Mouse (Mus musculus): Measurements from ENCODE around the gene Psmg4. TPM values are rescaled to one million over a fixed set of nuclear protein-coding genes. Genes with fewer than 3 reads are reported as not detected.

Gene Psmg4
- polyA plus RNA-seq, 1 experiment from 2014 or later, result 120 TPM

DNA sequence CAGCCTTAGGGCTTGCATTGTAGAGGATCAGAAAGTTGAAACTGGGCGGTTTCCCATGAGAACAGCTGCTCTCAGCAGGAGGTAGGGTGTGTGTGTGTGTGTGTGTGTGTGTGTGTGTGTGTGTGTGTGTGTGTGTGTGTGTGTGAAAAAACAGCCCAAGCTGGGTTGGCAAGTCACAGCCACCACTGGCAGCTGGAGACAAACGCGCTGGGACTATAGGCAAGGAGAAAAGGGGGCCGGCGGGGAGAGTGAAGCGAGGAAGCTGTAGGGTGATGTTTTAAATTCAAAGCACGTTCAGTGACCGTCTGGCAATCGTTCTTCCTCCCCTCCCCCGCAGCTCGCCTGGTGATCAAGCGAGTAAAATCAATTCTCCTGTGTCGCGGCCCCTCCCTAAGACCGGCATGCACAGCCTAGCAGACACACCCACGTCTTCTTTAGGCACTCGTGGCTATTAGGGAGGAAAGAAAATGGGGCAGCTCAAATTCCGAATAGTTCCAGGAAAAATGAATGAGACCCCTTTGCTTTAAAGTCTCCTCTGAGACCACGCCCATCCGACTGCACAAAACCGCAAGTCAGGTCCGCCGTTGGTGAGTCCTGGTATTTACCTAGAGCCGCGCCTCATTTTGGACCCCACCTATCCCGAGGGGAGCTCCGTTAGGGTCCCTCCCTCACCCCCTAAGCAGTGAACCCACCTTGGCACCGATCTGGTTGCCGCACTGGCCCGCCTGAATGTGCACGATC, 33.1 kb upstream of the Psmg4 start:
- DNase-seq (ENCODE audit: low spot score, missing footprints) (peak; percentile 97), ATAC-seq (ENCODE audit: low FRiP score) (peak; percentile 13)
- WGBS, result under 1% methylated on average over 31 of the region's 31 CpGs
- Histone ChIP-seq H3K36me3 (ENCODE audit: control insufficient read depth, insufficient read depth, low read length) (peaks cover 11% of the 10 kb centered on the region), H3K4me3 (ENCODE audit: low read depth, low read length) (peak overlapping the region; percentile 95), H3K9me3 (ENCODE audit: control insufficient read depth, low read length) (no peaks in the 10 kb centered on the region), H3K9ac (ENCODE audit: low read length) (peak overlapping the region; percentile 85), H3K4me2 (peak overlapping the region; percentile 96), H3K27ac (ENCODE audit: low read depth, low read length) (peak overlapping the region; percentile 100), H3K4me1 (ENCODE audit: control insufficient read depth, insufficient read depth, low read length) (peaks cover 36% of the 10 kb centered on the region), H3K27me3 (ENCODE audit: control insufficient read depth, insufficient read depth, low read length) (no peaks in the 10 kb centered on the region)

DNA sequence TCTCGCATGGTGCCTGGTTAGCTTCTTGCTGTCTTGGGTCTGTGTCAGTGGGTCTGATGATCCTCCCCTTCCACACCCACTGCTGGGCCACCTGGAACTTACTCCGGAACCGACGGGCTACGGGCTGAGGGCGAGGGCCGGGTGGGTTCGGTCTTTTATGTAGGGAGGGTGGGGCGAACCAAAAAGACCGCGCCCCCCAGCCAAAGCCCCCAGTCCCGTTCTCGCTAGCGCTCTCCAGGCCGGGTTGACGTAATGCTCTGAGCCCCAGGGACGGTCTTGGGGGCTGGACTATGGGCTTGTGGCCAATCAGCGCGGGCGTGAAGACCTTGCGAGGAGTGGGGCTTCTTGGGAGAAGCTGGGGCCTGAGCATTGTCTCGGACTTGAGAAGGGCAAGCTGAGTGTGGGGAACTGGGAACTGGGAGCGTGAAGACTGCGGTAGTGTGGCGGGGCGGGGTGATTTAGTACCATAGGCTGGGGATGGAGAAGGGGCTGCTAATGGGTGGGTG, 32.5 kb upstream of the Psmg4 start, which contains the start of gene Tubb2b:
Tubb2b (minus strand) TSS at position 241 of the 506 bp plus-strand sequence.
- no peaks in the 10 kb centered on the region for H3K27me3 ChIP-seq (ENCODE audit: control insufficient read depth, insufficient read depth, low read length)
- H3K9me3 ChIP-seq (ENCODE audit: control insufficient read depth, low read length), result no peaks in the 10 kb centered on the region
- DNase-seq (ENCODE audit: low spot score, missing footprints) (peak; percentile 99), ATAC-seq (ENCODE audit: low FRiP score) (peak; percentile 89)
- WGBS, result under 1% methylated on average over 26 of the region's 26 CpGs
- H3K4me1 ChIP-seq (ENCODE audit: control insufficient read depth, insufficient read depth, low read length), result peaks cover 32% of the 10 kb centered on the region
- H3K4me2 ChIP-seq, result peak within 1 kb of the TSS; percentile 96
- peaks cover 8% of the 10 kb centered on the region; the same call in 1 of the 2 replicates for H3K36me3 ChIP-seq (ENCODE audit: control insufficient read depth, insufficient read depth, low read length)
- H3K27ac ChIP-seq (ENCODE audit: low read depth, low read length), result peak within 1 kb of the TSS; percentile 100
- H3K9ac ChIP-seq (ENCODE audit: low read length), result peak within 1 kb of the TSS; percentile 85
- peak within 1 kb of the TSS; percentile 95 for H3K4me3 ChIP-seq (ENCODE audit: low read depth, low read length)

GRCm38 (mm10) chr13:34131011-34131707, 31.6 kb upstream of the Psmg4 start:
- DNase-seq (ENCODE audit: low spot score, missing footprints), result peak; percentile 98
- Histone ChIP-seq H3K4me2 (peak overlapping the region; percentile 96), H3K27me3 (ENCODE audit: control insufficient read depth, insufficient read depth, low read length) (no peaks in the 10 kb centered on the region), H3K9me3 (ENCODE audit: control insufficient read depth, low read length) (no peaks in the 10 kb centered on the region), H3K4me1 (ENCODE audit: control insufficient read depth, insufficient read depth, low read length) (peaks cover 25% of the 10 kb centered on the region), H3K27ac (ENCODE audit: low read depth, low read length) (peak overlapping the region; percentile 100), H3K4me3 (ENCODE audit: low read depth, low read length) (peak overlapping the region; percentile 95), H3K9ac (ENCODE audit: low read length) (peak overlapping the region; percentile 85), H3K36me3 (ENCODE audit: control insufficient read depth, insufficient read depth, low read length) (peaks cover 3% of the 10 kb centered on the region; the same call in 1 of the 2 replicates)
- under 1% methylated on average over 24 of the region's 24 CpGs for WGBS
- ATAC-seq (ENCODE audit: low FRiP score), result peak; percentile 65

- Histone ChIP-seq H3K4me2 (peak overlapping the region; percentile 96), H3K27me3 (ENCODE audit: control insufficient read depth, insufficient read depth, low read length) (no peaks in the 10 kb centered on the region), H3K4me1 (ENCODE audit: control insufficient read depth, insufficient read depth, low read length) (peaks cover 23% of the 10 kb centered on the region), H3K4me3 (ENCODE audit: low read depth, low read length) (peak overlapping the region; percentile 95), H3K27ac (ENCODE audit: low read depth, low read length) (peak overlapping the region; percentile 100), H3K36me3 (ENCODE audit: control insufficient read depth, insufficient read depth, low read length) (no peaks in the 10 kb centered on the region; the same call in 1 of the 2 replicates), H3K9ac (ENCODE audit: low read length) (peak overlapping the region; percentile 85), H3K9me3 (ENCODE audit: control insufficient read depth, low read length) (no peaks in the 10 kb centered on the region)
- WGBS, result under 1% methylated on average over 10 of the region's 10 CpGs
- peak; percentile 59 for ATAC-seq (ENCODE audit: low FRiP score)
- DNase-seq (ENCODE audit: low spot score, missing footprints), result no peak
Observed at GRCm38 (mm10) chr13:34131708-34132060, 31.1 kb upstream of the Psmg4 start.

DNA sequence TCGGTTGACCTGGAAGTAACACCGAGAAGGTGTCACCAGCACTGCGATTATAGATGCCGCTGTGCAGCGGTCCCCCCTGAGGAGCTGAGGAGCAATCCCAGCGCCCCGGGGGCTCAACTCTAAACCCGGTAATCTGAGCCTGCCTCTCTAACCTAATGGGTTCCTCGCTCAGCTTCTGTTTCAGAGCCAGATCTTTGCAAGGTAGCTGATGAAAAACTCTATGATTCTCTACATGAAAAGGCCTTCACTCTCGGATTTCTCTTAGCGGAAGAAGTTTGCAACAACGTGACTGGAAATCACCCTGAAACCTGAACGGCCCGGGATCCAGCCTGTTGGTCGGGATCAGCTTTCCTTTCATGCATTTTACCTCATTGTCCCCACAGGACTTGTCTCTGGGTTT, 30.5 kb upstream of the Psmg4 start:
- H3K9me3 ChIP-seq (ENCODE audit: control insufficient read depth, low read length), result no peaks in the 10 kb centered on the region
- H3K4me2 ChIP-seq, result peak overlapping the region; percentile 96
- peak overlapping the region; percentile 85 for H3K9ac ChIP-seq (ENCODE audit: low read length)
- ATAC-seq (ENCODE audit: low FRiP score) (no peak), DNase-seq (ENCODE audit: low spot score, missing footprints) (peak; percentile 94)
- no peaks in the 10 kb centered on the region for H3K27me3 ChIP-seq (ENCODE audit: control insufficient read depth, insufficient read depth, low read length)
- WGBS, result under 1% methylated on average over 15 of the region's 15 CpGs
- H3K4me3 ChIP-seq (ENCODE audit: low read depth, low read length), result peak overlapping the region; percentile 95
- peaks cover 27% of the 10 kb centered on the region for H3K4me1 ChIP-seq (ENCODE audit: control insufficient read depth, insufficient read depth, low read length)
- peak overlapping the region; percentile 100 for H3K27ac ChIP-seq (ENCODE audit: low read depth, low read length)
- no peaks in the 10 kb centered on the region for H3K36me3 ChIP-seq (ENCODE audit: control insufficient read depth, insufficient read depth, low read length)

DNA sequence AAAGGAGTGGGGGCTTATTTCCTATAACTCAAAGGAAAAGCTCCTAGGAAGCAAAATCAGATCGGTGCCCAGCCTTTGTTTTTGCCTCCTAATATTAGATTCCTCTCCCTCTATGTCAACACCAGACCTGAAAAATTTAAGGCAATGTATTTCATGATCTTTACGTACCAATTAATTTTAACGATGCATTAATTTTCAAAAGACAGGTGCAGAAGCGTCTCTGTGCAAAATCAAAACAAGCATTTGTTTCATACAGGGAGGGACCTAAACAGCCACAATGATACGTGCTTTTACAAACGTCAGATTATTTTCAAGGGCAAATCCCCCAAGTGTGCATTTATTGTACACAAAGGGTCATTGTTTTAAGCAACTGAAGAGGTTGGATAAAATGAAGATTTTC, 29.9 kb upstream of the Psmg4 start:
- ATAC-seq (ENCODE audit: low FRiP score), result no peak
- Histone ChIP-seq H3K9me3 (ENCODE audit: control insufficient read depth, low read length) (no peaks in the 10 kb centered on the region), H3K36me3 (ENCODE audit: control insufficient read depth, insufficient read depth, low read length) (no peaks in the 10 kb centered on the region), H3K4me2 (peak overlapping the region; percentile 96), H3K4me3 (ENCODE audit: low read depth, low read length) (peak overlapping the region; percentile 95), H3K27me3 (ENCODE audit: control insufficient read depth, insufficient read depth, low read length) (no peaks in the 10 kb centered on the region), H3K4me1 (ENCODE audit: control insufficient read depth, insufficient read depth, low read length) (peaks cover 27% of the 10 kb centered on the region), H3K27ac (ENCODE audit: low read depth, low read length) (peak overlapping the region; percentile 100), H3K9ac (ENCODE audit: low read length) (peak overlapping the region; percentile 85)
- DNase-seq (ENCODE audit: low spot score, missing footprints), result peak; percentile 91
- WGBS, result 9% methylated on average over 6 of the region's 6 CpGs

- Histone ChIP-seq H3K4me1 (ENCODE audit: control insufficient read depth, insufficient read depth, low read length) (peaks cover 27% of the 10 kb centered on the region), H3K4me3 (ENCODE audit: low read depth, low read length) (peak overlapping the region; percentile 95), H3K9me3 (ENCODE audit: control insufficient read depth, low read length) (no peaks in the 10 kb centered on the region), H3K27me3 (ENCODE audit: control insufficient read depth, insufficient read depth, low read length) (no peaks in the 10 kb centered on the region), H3K4me2 (peak overlapping the region; percentile 96), H3K36me3 (ENCODE audit: control insufficient read depth, insufficient read depth, low read length) (no peaks in the 10 kb centered on the region), H3K27ac (ENCODE audit: low read depth, low read length) (peak overlapping the region; percentile 100), H3K9ac (ENCODE audit: low read length) (peak overlapping the region; percentile 85)
- ATAC-seq (ENCODE audit: low FRiP score), result peak; percentile 31
- WGBS, result 2% methylated on average over 15 of the region's 15 CpGs
- peak; percentile 98 for DNase-seq (ENCODE audit: low spot score, missing footprints)
Observed at GRCm38 (mm10) chr13:34133326-34134071, 29.3 kb upstream of the Psmg4 start.

- DNase-seq (ENCODE audit: low spot score, missing footprints) (peak; percentile 89), ATAC-seq (ENCODE audit: low FRiP score) (no peak)
- Histone ChIP-seq H3K4me2 (peak overlapping the region; percentile 96), H3K4me3 (ENCODE audit: low read depth, low read length) (peak overlapping the region; percentile 95), H3K4me1 (ENCODE audit: control insufficient read depth, insufficient read depth, low read length) (peaks cover 24% of the 10 kb centered on the region), H3K36me3 (ENCODE audit: control insufficient read depth, insufficient read depth, low read length) (no peaks in the 10 kb centered on the region), H3K9me3 (ENCODE audit: control insufficient read depth, low read length) (no peaks in the 10 kb centered on the region), H3K27ac (ENCODE audit: low read depth, low read length) (peak overlapping the region; percentile 100), H3K27me3 (ENCODE audit: control insufficient read depth, insufficient read depth, low read length) (no peaks in the 10 kb centered on the region), H3K9ac (ENCODE audit: low read length) (peak overlapping the region; percentile 85)
- 25% methylated on average over 7 of the region's 7 CpGs for WGBS
Observed at GRCm38 (mm10) chr13:34134276-34134675, 28.5 kb upstream of the Psmg4 start.
